Mouse (Mus musculus): ENCODE data around the gene Itgal.

DNA sequence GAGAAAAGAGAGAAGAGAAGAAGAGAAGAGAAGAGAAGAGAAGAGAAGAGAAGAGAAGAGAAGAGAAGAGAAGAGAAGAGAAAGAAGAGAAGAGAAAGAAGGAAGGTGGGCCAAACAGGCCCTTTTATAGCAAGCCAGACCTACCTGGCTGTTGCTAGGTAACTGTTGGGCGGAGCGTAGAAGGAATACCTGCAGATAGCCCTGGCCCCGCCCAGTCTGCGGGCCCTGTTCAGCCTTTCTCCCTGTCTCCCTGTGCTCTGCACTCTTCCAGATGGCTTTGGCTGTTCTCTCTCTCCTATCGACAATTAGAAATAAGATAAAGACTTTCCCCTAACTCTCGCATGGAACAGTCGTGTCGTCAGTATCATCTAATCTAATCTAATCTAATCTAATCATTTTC, 50.6 kb downstream of the Itgal start:
- TF ChIP-seq CTCF (IDR thresholded peaks at IDR 0.05; ENCODE audit: low read depth, low read length) (no peak), POLR2A (IDR thresholded peaks at IDR 0.05; ENCODE audit: insufficient read depth, low read length) (no peak), EP300 (IDR thresholded peaks at IDR 0.05; ENCODE audit: insufficient read depth, low read depth, low read length) (no peak)

Data from ES-Bruce4 (cell line).